In genomic region chr7:83813465-83813864, GRCm38 (mm10) we compare ENCODE assay signal across 8 mouse cellular contexts. TPM values are rescaled to one million over a fixed set of nuclear protein-coding genes. Genes with fewer than 3 reads are reported as not detected.
DNase-seq lines count a peak whose midpoint lies in the region; ATAC-seq and TF ChIP-seq lines count a peak whose summit lies in the region.

No protein-coding gene starts in this region.

- TF ChIP-seq CTCF in kidney, postnatal 0 days (IDR thresholded peaks at IDR 0.05; ENCODE audit: low read depth), result no peak
- TF ChIP-seq CTCF in liver, postnatal 0 days (IDR thresholded peaks at IDR 0.05; ENCODE audit: low read depth), result no peak

- no peak overlapping the region for H3K9ac ChIP-seq in forebrain, embryonic 14.5 days (ENCODE audit: low read length)
- 0 out of 2 replicates have a peak overlapping the region, but pooled peaks have one; percentile 23 for H3K9ac ChIP-seq in kidney, postnatal 0 days (ENCODE audit: low read depth, low read length)
- no peak overlapping the region for H3K9ac ChIP-seq in hindbrain, embryonic 11.5 days (ENCODE audit: low read depth, low read length)
- no peak overlapping the region for H3K9ac ChIP-seq in liver, postnatal 0 days (replicated peaks)

- ATAC-seq in forebrain, embryonic 14.5 days, result no peak
- ATAC-seq in kidney, postnatal 0 days (replicated peaks; ENCODE audit: low FRiP score, low read depth), result no peak; the same call in 1 of the 2 replicates
- ATAC-seq in hindbrain, embryonic 11.5 days (ENCODE audit: low FRiP score), result no peak
- ATAC-seq in liver, postnatal 0 days, result no peak

- intact Hi-C loops in left cerebral cortex, postnatal 25 days (cut with DNase I), result no loop called here

- H3K4me1 ChIP-seq in forebrain, embryonic 10.5 days, result peaks cover 62% of the 10 kb centered on the region
- H3K4me1 ChIP-seq in forebrain, embryonic 14.5 days (ENCODE audit: control insufficient read depth, insufficient read depth, low read length), result peaks cover 4% of the 10 kb centered on the region; the same call in 1 of the 2 replicates
- peaks cover 19% of the 10 kb centered on the region for H3K4me1 ChIP-seq in kidney, postnatal 0 days (replicated peaks; ENCODE audit: insufficient read depth, low read length)
- H3K4me1 ChIP-seq in hindbrain, embryonic 11.5 days (replicated peaks; ENCODE audit: control insufficient read depth, insufficient read depth, low read length), result peaks cover 4% of the 10 kb centered on the region; the same call in 1 of the 2 replicates
- peaks cover 18% of the 10 kb centered on the region for H3K4me1 ChIP-seq in liver, postnatal 0 days (ENCODE audit: insufficient read depth)

- peak; percentile 24 for DNase-seq in forebrain, embryonic 10.5 days (ENCODE audit: extremely low spot score, low spot score)
- no peak for DNase-seq in forebrain, embryonic 14.5 days (ENCODE audit: low spot score)
- no peak for DNase-seq in kidney, postnatal 0 days (ENCODE audit: low spot score)
- no peak for DNase-seq in kidney, adult 8-10 months
- DNase-seq in hindbrain, embryonic 11.5 days (ENCODE audit: low spot score), result no peak
- DNase-seq in liver, postnatal 0 days, result no peak
- DNase-seq in left cerebral cortex, postnatal 25 days (ENCODE audit: low spot score in 2 of 2), result no peak
- no peak for DNase-seq in adrenal gland, postnatal 36 days

- no peak overlapping the region for H3K4me2 ChIP-seq in forebrain, embryonic 14.5 days (ENCODE audit: low read length)
- no peak overlapping the region for H3K4me2 ChIP-seq in kidney, postnatal 0 days (ENCODE audit: low read length)
- no peak overlapping the region for H3K4me2 ChIP-seq in hindbrain, embryonic 11.5 days (replicated peaks; ENCODE audit: low read depth, low read length)
- no peak overlapping the region for H3K4me2 ChIP-seq in liver, postnatal 0 days (ENCODE audit: low read depth, low read length)

- peak overlapping the region; percentile 16; the same call in 1 of the 2 replicates for H3K4me3 ChIP-seq in forebrain, embryonic 10.5 days
- no peak overlapping the region for H3K4me3 ChIP-seq in forebrain, embryonic 14.5 days (ENCODE audit: low read depth, low read length)
- no peak overlapping the region for H3K4me3 ChIP-seq in kidney, postnatal 0 days (replicated peaks; ENCODE audit: low read depth, low read length)
- no peak overlapping the region for H3K4me3 ChIP-seq in hindbrain, embryonic 11.5 days (ENCODE audit: low read depth, low read length)
- no peak overlapping the region for H3K4me3 ChIP-seq in liver, postnatal 0 days (ENCODE audit: low read depth, low read length)

- H3K9me3 ChIP-seq in forebrain, embryonic 10.5 days, result 0 out of 2 replicates have a peak, but pooled peaks cover 4% of the 10 kb centered on the region
- no peaks in the 10 kb centered on the region for H3K9me3 ChIP-seq in forebrain, embryonic 14.5 days (replicated peaks; ENCODE audit: control insufficient read depth, low read length)
- no peaks in the 10 kb centered on the region for H3K9me3 ChIP-seq in kidney, postnatal 0 days (replicated peaks; ENCODE audit: low read length)
- no peaks in the 10 kb centered on the region for H3K9me3 ChIP-seq in hindbrain, embryonic 11.5 days (ENCODE audit: control insufficient read depth, low read length)
- H3K9me3 ChIP-seq in liver, postnatal 0 days (ENCODE audit: low read length), result no peaks in the 10 kb centered on the region

- no peak for TF ChIP-seq EP300 in liver, postnatal 0 days (IDR thresholded peaks at IDR 0.05; ENCODE audit: low read depth)

- WGBS in forebrain, embryonic 10.5 days, result 24% methylated on average over 3 of the region's 3 CpGs
- WGBS in forebrain, embryonic 14.5 days, result 22% methylated on average over 3 of the region's 3 CpGs
- WGBS in kidney, postnatal 0 days, result 16% methylated on average over 3 of the region's 3 CpGs
- WGBS in hindbrain, embryonic 11.5 days, result 26% methylated on average over 3 of the region's 3 CpGs
- 21% methylated on average over 3 of the region's 3 CpGs for WGBS in liver, postnatal 0 days (ENCODE audit: insufficient replicate concordance)

- H3K36me3 ChIP-seq in forebrain, embryonic 10.5 days (replicated peaks), result no peaks in the 10 kb centered on the region
- H3K36me3 ChIP-seq in forebrain, embryonic 14.5 days (ENCODE audit: control insufficient read depth, insufficient read depth, low read length), result no peaks in the 10 kb centered on the region
- H3K36me3 ChIP-seq in kidney, postnatal 0 days (ENCODE audit: insufficient read depth, low read length), result no peaks in the 10 kb centered on the region
- H3K36me3 ChIP-seq in hindbrain, embryonic 11.5 days (ENCODE audit: control insufficient read depth, insufficient read depth, low read length), result no peaks in the 10 kb centered on the region
- H3K36me3 ChIP-seq in liver, postnatal 0 days (replicated peaks; ENCODE audit: insufficient read depth, low read length), result no peaks in the 10 kb centered on the region

- H3K27ac ChIP-seq in forebrain, embryonic 10.5 days, result peak overlapping the region; percentile 90
- H3K27ac ChIP-seq in forebrain, embryonic 14.5 days (ENCODE audit: low read depth, low read length), result no peak overlapping the region
- H3K27ac ChIP-seq in kidney, postnatal 0 days, result peak overlapping the region; percentile 83
- H3K27ac ChIP-seq in hindbrain, embryonic 11.5 days (ENCODE audit: low read depth, low read length), result 0 out of 2 replicates have a peak overlapping the region, but pooled peaks have one; percentile 49
- H3K27ac ChIP-seq in liver, postnatal 0 days (ENCODE audit: low read depth), result peak overlapping the region; percentile 3; the same call in 1 of the 2 replicates

- 0 out of 2 replicates have a peak, but pooled peaks cover 4% of the 10 kb centered on the region for H3K27me3 ChIP-seq in forebrain, embryonic 10.5 days (ENCODE audit: poor library complexity, severe bottlenecking)
- H3K27me3 ChIP-seq in forebrain, embryonic 14.5 days (replicated peaks; ENCODE audit: control insufficient read depth, insufficient read depth, low read length), result no peaks in the 10 kb centered on the region
- H3K27me3 ChIP-seq in kidney, postnatal 0 days (ENCODE audit: insufficient read depth, low read length), result no peaks in the 10 kb centered on the region
- H3K27me3 ChIP-seq in hindbrain, embryonic 11.5 days (ENCODE audit: control insufficient read depth, insufficient read depth, low read length), result no peaks in the 10 kb centered on the region
- H3K27me3 ChIP-seq in liver, postnatal 0 days (ENCODE audit: insufficient read depth, low read length), result no peaks in the 10 kb centered on the region

RNA-seq across cellular contexts. Expression of gene Cfap161, which starts 18.8 kb away (rescaled TPM):
- 0.12 TPM in 1 of 2 replicates, not detected in the other for polyA plus RNA-seq in forebrain, embryonic 10.5 days (2016; fragmentation: Nextera tagmentation; extraction: Ambion mirVana)
- polyA plus RNA-seq in forebrain, embryonic 14.5 days (2014; fragmentation: Nextera tagmentation; extraction: Ambion mirVana), result 0.98 and 1.5 TPM in 2 replicates
- 0.27 and 0.34 TPM in 2 replicates for polyA plus RNA-seq in kidney, postnatal 0 days (2015; fragmentation: Nextera tagmentation; extraction: Ambion mirVana)
- polyA plus RNA-seq in hindbrain, embryonic 11.5 days (2014; fragmentation: Nextera tagmentation; extraction: Ambion mirVana), result 0.99 and 1.5 TPM in 2 replicates
- not detected in 2 replicates for polyA plus RNA-seq in liver, postnatal 0 days (2015; fragmentation: Nextera tagmentation; extraction: Ambion mirVana)
- total RNA-seq in left cerebral cortex, postnatal 25 days (2021), result under 1 TPM; 0.25 to 0.80 TPM
- total RNA-seq in adrenal gland, postnatal 36 days (2021), result under 1 TPM; 0.30 to 0.53 TPM
